Mouse (Mus musculus) liver, postnatal 0 days (tissue): ENCODE results near the gene Nudt17.

Experiments
- CTCF ChIP-seq: sonication (generic); IDR thresholded peaks from 2 replicates; pipeline ENCODE4 v1.5.1; 2016; ENCODE audit warnings: antibody characterized with exemption, low read depth
- EP300 ChIP-seq: IDR thresholded peaks from 2 replicates; pipeline ENCODE4 v1.6.1; 2016; ENCODE audit warnings: antibody characterized with exemption, low read depth, mild to moderate bottlenecking

- TF ChIP-seq CTCF, result no peak
- TF ChIP-seq EP300, result no peak
These were observed 47.6 kb upstream of the Nudt17 start for GRCm38 (mm10) chr3:96755935-96756334.
